Mouse (Mus musculus): ENCODE results near the gene Chd2. TPM values are rescaled to one million over a fixed set of nuclear protein-coding genes. Genes with fewer than 3 reads are reported as not detected.

Gene Chd2
- polyA plus RNA-seq, 1 experiment from 2014 or later = 64.4 TPM

DNA sequence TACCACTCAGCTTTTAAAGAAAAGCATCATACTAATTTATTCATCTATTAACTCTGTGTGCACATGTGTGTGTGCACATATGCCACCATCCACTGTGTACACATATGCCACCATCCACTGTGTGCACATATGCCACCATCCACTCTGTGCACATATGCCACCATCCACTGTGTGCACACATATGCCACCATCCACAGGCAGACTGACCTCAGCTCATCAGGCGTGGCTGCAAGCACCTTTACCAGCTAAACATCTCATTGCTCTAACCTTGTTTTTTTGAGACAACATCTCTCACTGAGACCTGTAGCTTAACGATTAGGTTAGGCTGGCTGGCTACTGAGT lies 107.3 kb downstream of the Chd2 start:
- ATAC-seq (ENCODE audit: low FRiP score) (no peak), DNase-seq (ENCODE audit: low spot score) (no peak)
- Histone ChIP-seq H3K27me3 (ENCODE audit: control insufficient read depth, insufficient read depth, low read length) (no peaks in the 10 kb centered on the region), H3K4me1 (replicated peaks; ENCODE audit: control insufficient read depth, insufficient read depth, low read length) (no peaks in the 10 kb centered on the region), H3K4me3 (ENCODE audit: low read depth, low read length) (no peak overlapping the region), H3K9me3 (ENCODE audit: control insufficient read depth, low read length) (no peaks in the 10 kb centered on the region), H3K9ac (ENCODE audit: low read depth, low read length) (no peak overlapping the region), H3K27ac (ENCODE audit: low read depth, low read length) (no peak overlapping the region), H3K36me3 (ENCODE audit: control insufficient read depth, insufficient read depth, low read length) (peaks cover 19% of the 10 kb centered on the region), H3K4me2 (replicated peaks; ENCODE audit: low read depth, low read length) (no peak overlapping the region)
- 93% methylated on average over 2 of the region's 2 CpGs for WGBS

DNA sequence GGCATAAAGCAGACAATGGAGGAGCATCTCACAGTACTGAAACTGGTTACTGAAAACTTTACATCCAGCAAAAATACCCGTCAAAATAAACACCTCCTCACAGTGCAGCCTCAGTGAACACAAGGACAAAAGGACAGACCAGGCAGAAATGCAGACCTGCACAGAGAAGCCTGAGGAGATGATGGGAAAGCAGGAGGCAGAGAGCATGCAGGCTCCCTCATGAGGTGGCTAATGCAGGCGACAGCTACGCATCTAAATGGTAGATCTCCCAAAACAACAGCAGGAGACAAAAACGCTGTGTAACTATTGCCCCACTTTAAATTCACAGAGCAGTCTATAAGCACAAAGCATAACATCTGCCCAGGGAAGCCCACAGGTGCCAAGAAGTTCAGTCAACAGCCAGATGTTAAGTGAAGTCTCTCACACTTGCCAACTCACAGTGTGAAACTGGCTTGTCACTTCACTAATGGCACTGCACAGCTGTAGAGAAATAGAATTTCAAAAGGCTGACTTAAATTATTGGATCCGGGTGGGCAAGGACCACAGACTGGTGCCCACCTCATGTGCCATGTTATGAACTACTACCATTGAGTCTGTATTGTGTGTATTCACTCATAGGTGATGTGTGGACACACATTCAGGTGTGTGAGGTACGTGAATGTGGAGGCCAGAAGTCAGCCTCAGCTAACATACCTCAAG lies 107.8 kb downstream of the Chd2 start:
- DNase-seq (ENCODE audit: low spot score) = no peak
- H3K9ac ChIP-seq (ENCODE audit: low read depth, low read length) = no peak overlapping the region
- ATAC-seq (ENCODE audit: low FRiP score) = no peak
- no peaks in the 10 kb centered on the region for H3K27me3 ChIP-seq (ENCODE audit: control insufficient read depth, insufficient read depth, low read length)
- no peaks in the 10 kb centered on the region for H3K9me3 ChIP-seq (ENCODE audit: control insufficient read depth, low read length)
- H3K4me3 ChIP-seq (ENCODE audit: low read depth, low read length) = no peak overlapping the region
- H3K36me3 ChIP-seq (ENCODE audit: control insufficient read depth, insufficient read depth, low read length) = peaks cover 15% of the 10 kb centered on the region
- H3K4me2 ChIP-seq (replicated peaks; ENCODE audit: low read depth, low read length) = no peak overlapping the region
- no peaks in the 10 kb centered on the region for H3K4me1 ChIP-seq (replicated peaks; ENCODE audit: control insufficient read depth, insufficient read depth, low read length)
- no peak overlapping the region for H3K27ac ChIP-seq (ENCODE audit: low read depth, low read length)
- WGBS = 85% methylated on average over 6 of the region's 6 CpGs

DNA sequence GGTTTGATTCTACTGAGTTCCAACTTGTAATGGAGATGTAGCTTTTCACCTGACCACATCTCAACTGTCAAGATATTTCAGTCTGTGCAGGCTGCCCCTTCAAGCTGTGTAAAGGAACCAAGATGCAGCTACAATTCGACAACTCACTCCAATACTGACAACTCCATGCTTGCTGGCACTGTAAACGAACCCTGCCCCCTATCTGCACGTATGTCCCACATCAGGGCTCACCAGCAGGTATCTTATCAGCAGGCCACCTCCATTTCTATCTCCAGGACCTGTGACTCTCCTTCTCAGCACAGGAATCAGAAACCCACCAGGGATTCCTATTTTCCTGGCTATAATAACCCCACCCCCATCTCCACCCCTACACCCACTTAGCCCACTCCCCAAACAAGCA lies 113.1 kb downstream of the Chd2 start:
- no peak for ATAC-seq (ENCODE audit: low FRiP score)
- Histone ChIP-seq H3K9ac (ENCODE audit: low read depth, low read length) (no peak overlapping the region), H3K4me1 (replicated peaks; ENCODE audit: control insufficient read depth, insufficient read depth, low read length) (no peaks in the 10 kb centered on the region; the same call in 1 of the 2 replicates), H3K4me3 (ENCODE audit: low read depth, low read length) (no peak overlapping the region), H3K9me3 (ENCODE audit: control insufficient read depth, low read length) (no peaks in the 10 kb centered on the region), H3K27ac (ENCODE audit: low read depth, low read length) (no peak overlapping the region), H3K27me3 (ENCODE audit: control insufficient read depth, insufficient read depth, low read length) (no peaks in the 10 kb centered on the region), H3K4me2 (replicated peaks; ENCODE audit: low read depth, low read length) (no peak overlapping the region), H3K36me3 (ENCODE audit: control insufficient read depth, insufficient read depth, low read length) (peaks cover 8% of the 10 kb centered on the region)
- DNase-seq (ENCODE audit: low spot score) = no peak
- WGBS = 91% methylated on average over 3 of the region's 3 CpGs

DNA sequence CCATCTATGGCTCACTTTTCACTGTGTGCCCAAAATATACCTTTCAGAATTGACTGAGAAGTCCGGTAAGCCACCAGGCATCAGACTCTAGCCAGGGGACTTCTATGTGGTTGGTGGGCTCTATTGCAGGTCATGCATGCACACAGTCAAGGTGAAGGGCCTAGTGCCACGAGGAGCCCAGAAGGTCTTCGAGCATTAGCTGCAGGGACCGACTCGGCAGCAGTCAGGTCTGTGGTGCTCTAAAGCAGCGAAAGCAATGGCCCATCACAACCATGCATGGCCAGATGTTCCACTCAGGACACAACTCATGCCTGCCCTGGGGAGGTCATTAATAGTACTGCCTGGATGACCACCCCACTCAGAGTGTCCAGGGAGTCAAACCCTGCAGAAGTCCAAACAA lies 113.8 kb downstream of the Chd2 start:
- 98% methylated on average over 6 of the region's 6 CpGs for WGBS
- DNase-seq (ENCODE audit: low spot score) (no peak), ATAC-seq (ENCODE audit: low FRiP score) (no peak)

DNA sequence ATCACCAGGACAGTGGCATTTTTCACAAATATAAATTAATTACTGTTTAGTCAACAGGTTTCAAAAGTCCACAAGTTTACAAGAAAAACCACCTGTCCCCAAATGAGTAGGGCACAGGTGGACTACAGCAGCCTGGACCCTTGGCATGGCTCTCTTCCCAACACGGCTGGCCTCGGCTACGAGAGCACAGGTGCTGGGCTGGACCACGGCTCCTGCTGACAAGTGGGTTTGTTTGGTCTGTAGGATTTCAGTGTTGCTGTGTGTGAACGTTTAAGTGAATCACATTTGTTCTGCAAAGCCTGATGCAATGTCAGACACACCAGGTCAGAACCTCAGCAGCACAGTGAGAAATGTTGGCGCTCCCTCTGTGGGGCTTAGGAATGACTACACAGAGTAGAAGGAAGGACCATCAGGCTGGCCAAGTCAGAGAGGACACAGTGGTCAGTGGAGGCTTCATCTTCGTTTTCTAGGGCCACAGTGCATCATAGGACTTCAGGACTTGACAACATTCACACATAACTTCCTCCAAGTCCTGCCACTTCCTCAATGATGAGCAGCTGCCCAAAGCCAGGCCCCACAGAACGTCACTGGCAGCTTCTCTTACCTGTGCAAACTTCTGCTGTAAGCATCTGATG lies 114.8 kb downstream of the Chd2 start:
- no peaks in the 10 kb centered on the region for H3K9me3 ChIP-seq (ENCODE audit: control insufficient read depth, low read length)
- H3K27ac ChIP-seq (ENCODE audit: low read depth, low read length) = no peak overlapping the region
- no peak for DNase-seq (ENCODE audit: low spot score)
- no peak overlapping the region for H3K4me2 ChIP-seq (replicated peaks; ENCODE audit: low read depth, low read length)
- no peak overlapping the region for H3K9ac ChIP-seq (ENCODE audit: low read depth, low read length)
- peaks cover 8% of the 10 kb centered on the region for H3K36me3 ChIP-seq (ENCODE audit: control insufficient read depth, insufficient read depth, low read length)
- no peaks in the 10 kb centered on the region; the same call in 1 of the 2 replicates for H3K4me1 ChIP-seq (replicated peaks; ENCODE audit: control insufficient read depth, insufficient read depth, low read length)
- 91% methylated on average over 8 of the region's 8 CpGs for WGBS
- H3K27me3 ChIP-seq (ENCODE audit: control insufficient read depth, insufficient read depth, low read length) = no peaks in the 10 kb centered on the region
- ATAC-seq (ENCODE audit: low FRiP score) = no peak
- no peak overlapping the region for H3K4me3 ChIP-seq (ENCODE audit: low read depth, low read length)

More for the DNA sequence above, 113.8 kb downstream of the Chd2 start:
- Histone ChIP-seq H3K27me3 (ENCODE audit: control insufficient read depth, insufficient read depth, low read length) (no peaks in the 10 kb centered on the region), H3K4me3 (ENCODE audit: low read depth, low read length) (no peak overlapping the region), H3K4me2 (replicated peaks; ENCODE audit: low read depth, low read length) (no peak overlapping the region), H3K9ac (ENCODE audit: low read depth, low read length) (no peak overlapping the region), H3K27ac (ENCODE audit: low read depth, low read length) (no peak overlapping the region), H3K9me3 (ENCODE audit: control insufficient read depth, low read length) (no peaks in the 10 kb centered on the region), H3K36me3 (ENCODE audit: control insufficient read depth, insufficient read depth, low read length) (peaks cover 8% of the 10 kb centered on the region), H3K4me1 (replicated peaks; ENCODE audit: control insufficient read depth, insufficient read depth, low read length) (no peaks in the 10 kb centered on the region; the same call in 1 of the 2 replicates)

DNA sequence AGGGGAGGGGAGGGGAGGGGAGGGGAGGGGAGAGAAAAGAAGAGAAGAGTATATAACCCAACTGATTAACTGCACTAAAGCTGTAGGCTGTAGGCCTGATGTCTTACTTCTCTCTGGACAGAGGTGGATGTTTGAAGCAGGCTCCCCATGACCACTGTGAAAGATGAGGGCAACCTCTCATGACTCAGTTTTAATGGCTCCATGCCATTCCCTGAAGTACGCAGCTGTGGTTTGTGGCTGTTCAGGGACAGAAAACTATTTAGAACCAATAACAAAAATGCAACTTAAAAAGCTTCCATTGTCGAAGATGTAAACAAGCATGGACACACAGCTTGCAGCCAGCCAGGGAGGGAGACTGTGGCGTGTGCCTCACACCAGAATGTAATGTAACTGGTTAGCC lies 115.4 kb downstream of the Chd2 start:
- ATAC-seq (ENCODE audit: low FRiP score) = no peak
- no peaks in the 10 kb centered on the region; the same call in 1 of the 2 replicates for H3K4me1 ChIP-seq (replicated peaks; ENCODE audit: control insufficient read depth, insufficient read depth, low read length)
- H3K4me3 ChIP-seq (ENCODE audit: low read depth, low read length) = no peak overlapping the region
- peaks cover 8% of the 10 kb centered on the region for H3K36me3 ChIP-seq (ENCODE audit: control insufficient read depth, insufficient read depth, low read length)
- no peak for DNase-seq (ENCODE audit: low spot score)
- H3K27ac ChIP-seq (ENCODE audit: low read depth, low read length) = no peak overlapping the region
- no peaks in the 10 kb centered on the region for H3K27me3 ChIP-seq (ENCODE audit: control insufficient read depth, insufficient read depth, low read length)
- WGBS = 92% methylated on average over 3 of the region's 3 CpGs
- no peaks in the 10 kb centered on the region for H3K9me3 ChIP-seq (ENCODE audit: control insufficient read depth, low read length)
- H3K9ac ChIP-seq (ENCODE audit: low read depth, low read length) = no peak overlapping the region
- no peak overlapping the region for H3K4me2 ChIP-seq (replicated peaks; ENCODE audit: low read depth, low read length)

DNA sequence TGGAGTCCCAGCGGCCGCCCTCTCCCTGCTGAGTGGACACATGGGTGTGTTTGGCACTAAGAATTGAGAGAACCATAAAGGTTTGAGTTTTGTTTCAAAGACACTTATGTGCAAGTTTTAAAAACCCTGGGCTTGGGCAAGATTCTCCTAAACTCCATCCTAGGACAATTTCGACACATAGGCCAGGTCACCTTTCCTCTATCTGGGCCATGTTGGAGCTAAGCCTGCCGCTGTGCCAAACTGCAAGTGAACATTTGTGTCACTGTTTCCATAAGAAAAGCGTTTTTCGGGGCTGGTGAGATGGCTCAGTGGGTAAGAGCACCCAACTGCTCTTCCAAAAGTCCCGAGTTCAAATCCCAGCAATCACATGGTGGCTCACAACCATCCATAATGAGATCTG lies 116.2 kb downstream of the Chd2 start:
- Histone ChIP-seq H3K27ac (ENCODE audit: low read depth, low read length) (peak overlapping the region; percentile 19; the same call in 1 of the 2 replicates), H3K9me3 (ENCODE audit: control insufficient read depth, low read length) (no peaks in the 10 kb centered on the region), H3K36me3 (ENCODE audit: control insufficient read depth, insufficient read depth, low read length) (peaks cover 8% of the 10 kb centered on the region), H3K9ac (ENCODE audit: low read depth, low read length) (no peak overlapping the region), H3K4me2 (replicated peaks; ENCODE audit: low read depth, low read length) (no peak overlapping the region), H3K27me3 (ENCODE audit: control insufficient read depth, insufficient read depth, low read length) (no peaks in the 10 kb centered on the region), H3K4me1 (replicated peaks; ENCODE audit: control insufficient read depth, insufficient read depth, low read length) (no peaks in the 10 kb centered on the region; the same call in 1 of the 2 replicates), H3K4me3 (ENCODE audit: low read depth, low read length) (no peak overlapping the region)
- 94% methylated on average over 7 of the region's 7 CpGs for WGBS
- no peak for ATAC-seq (ENCODE audit: low FRiP score)
- DNase-seq (ENCODE audit: low spot score) = no peak

DNA sequence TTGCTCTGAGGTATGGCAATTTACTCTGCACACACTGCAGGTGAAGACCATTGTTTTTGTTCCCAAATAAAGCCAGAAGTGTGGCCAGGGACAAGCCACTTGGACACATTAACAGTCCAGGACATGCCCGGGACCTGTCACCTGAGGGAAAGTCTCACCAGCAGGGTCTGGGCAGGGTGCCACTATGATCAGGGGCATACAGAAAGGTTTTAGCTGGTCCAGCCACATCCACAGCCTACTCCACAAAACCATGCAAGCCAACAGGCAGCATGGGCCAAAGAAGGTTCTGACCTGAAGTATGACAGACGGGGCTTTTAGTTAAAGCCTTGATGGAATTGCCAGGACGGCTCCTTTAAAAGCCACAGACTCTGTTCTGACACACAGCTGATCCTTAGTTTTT lies 116.9 kb downstream of the Chd2 start:
- Histone ChIP-seq H3K4me1 (replicated peaks; ENCODE audit: control insufficient read depth, insufficient read depth, low read length) (no peaks in the 10 kb centered on the region; the same call in 1 of the 2 replicates), H3K9me3 (ENCODE audit: control insufficient read depth, low read length) (no peaks in the 10 kb centered on the region), H3K9ac (ENCODE audit: low read depth, low read length) (no peak overlapping the region), H3K36me3 (ENCODE audit: control insufficient read depth, insufficient read depth, low read length) (peaks cover 4% of the 10 kb centered on the region), H3K4me2 (replicated peaks; ENCODE audit: low read depth, low read length) (no peak overlapping the region), H3K27me3 (ENCODE audit: control insufficient read depth, insufficient read depth, low read length) (no peaks in the 10 kb centered on the region), H3K4me3 (ENCODE audit: low read depth, low read length) (no peak overlapping the region), H3K27ac (ENCODE audit: low read depth, low read length) (peak overlapping the region; percentile 47; the same call in 1 of the 2 replicates)
- no peak for DNase-seq (ENCODE audit: low spot score)
- WGBS = 58% methylated on average over 3 of the region's 3 CpGs
- ATAC-seq (ENCODE audit: low FRiP score) = no peak

DNA sequence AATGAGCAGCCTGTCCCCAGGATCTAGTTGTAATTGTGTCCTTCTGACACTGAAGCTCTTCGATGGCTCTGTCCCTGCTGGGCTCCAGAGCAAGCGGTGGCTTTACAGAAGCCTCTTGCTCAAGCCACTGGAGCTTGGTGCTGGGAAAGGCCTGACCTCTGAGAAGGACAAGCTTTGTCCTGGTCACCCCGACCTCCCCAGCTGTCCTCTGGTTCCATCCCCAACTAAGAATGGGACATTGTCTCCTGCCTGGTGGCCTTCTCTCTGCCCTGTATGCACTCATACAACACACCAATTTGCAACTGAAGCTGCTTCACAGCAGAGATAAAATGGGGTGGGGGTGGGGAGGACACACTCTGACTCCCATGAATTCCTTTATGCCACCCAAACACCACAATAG lies 117.4 kb downstream of the Chd2 start:
- no peak overlapping the region for H3K4me2 ChIP-seq (replicated peaks; ENCODE audit: low read depth, low read length)
- ATAC-seq (ENCODE audit: low FRiP score) (no peak), DNase-seq (ENCODE audit: low spot score) (no peak)
- H3K4me3 ChIP-seq (ENCODE audit: low read depth, low read length) = no peak overlapping the region
- no peaks in the 10 kb centered on the region for H3K9me3 ChIP-seq (ENCODE audit: control insufficient read depth, low read length)
- WGBS = 27% methylated on average over 3 of the region's 3 CpGs
- H3K4me1 ChIP-seq (replicated peaks; ENCODE audit: control insufficient read depth, insufficient read depth, low read length) = no peaks in the 10 kb centered on the region; the same call in 1 of the 2 replicates
- peak overlapping the region; percentile 56; the same call in 1 of the 2 replicates for H3K27ac ChIP-seq (ENCODE audit: low read depth, low read length)
- peaks cover 5% of the 10 kb centered on the region for H3K36me3 ChIP-seq (ENCODE audit: control insufficient read depth, insufficient read depth, low read length)
- no peaks in the 10 kb centered on the region for H3K27me3 ChIP-seq (ENCODE audit: control insufficient read depth, insufficient read depth, low read length)
- no peak overlapping the region for H3K9ac ChIP-seq (ENCODE audit: low read depth, low read length)
